Mouse (Mus musculus) heart, postnatal 0 days (tissue): Measurements from ENCODE around the gene Atg14. TPM values are rescaled to one million over a fixed set of nuclear protein-coding genes. Genes with fewer than 3 reads are reported as not detected.

Source experiments
- ATAC-seq: fragments of 200-750 bp; cut with Nextera tagmentation; 2 replicates; pipeline ENCODE4 v1.8.0; 2017; ENCODE audit warnings: low read depth, moderate number of reproducible peaks, moderate library complexity; ENCODE audit not compliant: insufficient read depth
- DNase-seq: peaks from one replicate; pipeline ENCODE4 v3.0.0-alpha.2; 2016; ENCODE audit warnings: low spot score
- H3K27ac ChIP-seq: fragments of 300-500 bp; sonication (generic); 2 replicates; pipeline ENCODE4 v1.5.1; 2014; ENCODE audit warnings: low read depth, mild to moderate bottlenecking
- H3K27me3 ChIP-seq: fragments of 300-500 bp; sonication (generic); 2 replicates; pipeline ENCODE4 v1.6.1; 2014; ENCODE audit warnings: low read length, mixed read lengths; ENCODE audit not compliant: control insufficient read depth, insufficient read depth
- H3K36me3 ChIP-seq: fragments of 300-500 bp; sonication (generic); replicated peaks from 2 replicates; pipeline ENCODE4 v1.6.1; 2014; ENCODE audit warnings: low read length, mixed read lengths; ENCODE audit not compliant: control insufficient read depth, insufficient read depth
- H3K4me1 ChIP-seq: fragments of 300-500 bp; sonication (generic); 2 replicates; pipeline ENCODE4 v1.6.1; 2014; ENCODE audit warnings: antibody characterized with exemption; ENCODE audit not compliant: control insufficient read depth, insufficient read depth
- H3K4me2 ChIP-seq: fragments of 300-500 bp; sonication (generic); 2 replicates; pipeline ENCODE4 v1.6.1; 2014; ENCODE audit warnings: low read depth, mild to moderate bottlenecking, low read length, moderate library complexity
- H3K4me3 ChIP-seq: fragments of 300-500 bp; sonication (generic); 2 replicates; pipeline ENCODE4 v1.5.1; 2014; ENCODE audit warnings: low read depth, low read length
- H3K9ac ChIP-seq: fragments of 300-500 bp; sonication (generic); replicated peaks from 2 replicates; pipeline ENCODE4 v1.6.1; 2014; ENCODE audit warnings: low read depth, low read length, mixed read lengths
- H3K9me3 ChIP-seq: fragments of 300-500 bp; sonication (generic); replicated peaks from 2 replicates; pipeline ENCODE4 v1.6.1; 2016; ENCODE audit warnings: low read length; ENCODE audit not compliant: control insufficient read depth
- CTCF ChIP-seq: IDR thresholded peaks from 2 replicates; pipeline ENCODE4 v1.5.1; 2016; ENCODE audit warnings: antibody characterized with exemption, control low read depth, low read depth
- EP300 ChIP-seq: IDR thresholded peaks from 2 replicates; pipeline ENCODE4 v1.6.1; 2016; ENCODE audit warnings: antibody characterized with exemption, low read depth
- WGBS: fragments of 180-500 bp; shearing (Covaris S2); extraction: QIAGEN DNeasy Blood & Tissue Kit; methylation state at CpG from one replicate; pipeline ENCODE4 v1.1.7; 2014; 5-methylcytosine and 5-hydroxymethylcytosine counted together
- polyA plus RNA-seq: library from polyadenylated mRNA; unstranded; fragments of >200 nt; fragmentation: Nextera tagmentation; extraction: Ambion mirVana; gene quantifications from 2 replicates; pipeline ENCODE4 v1.2.1, GENCODE M21; 2015
- total RNA-seq: library from RNA; depleted of rRNA; stranded (reverse); fragments of >200 nt; gene quantifications from 2 replicates; pipeline ENCODE4 v1.2.3, GENCODE M21; 2014; ENCODE audit warnings: low replicate concordance

Gene Atg14
- total and polyA plus RNA-seq, 2 experiments from 2014 or later: 1.3 to 11.8 TPM

DNA sequence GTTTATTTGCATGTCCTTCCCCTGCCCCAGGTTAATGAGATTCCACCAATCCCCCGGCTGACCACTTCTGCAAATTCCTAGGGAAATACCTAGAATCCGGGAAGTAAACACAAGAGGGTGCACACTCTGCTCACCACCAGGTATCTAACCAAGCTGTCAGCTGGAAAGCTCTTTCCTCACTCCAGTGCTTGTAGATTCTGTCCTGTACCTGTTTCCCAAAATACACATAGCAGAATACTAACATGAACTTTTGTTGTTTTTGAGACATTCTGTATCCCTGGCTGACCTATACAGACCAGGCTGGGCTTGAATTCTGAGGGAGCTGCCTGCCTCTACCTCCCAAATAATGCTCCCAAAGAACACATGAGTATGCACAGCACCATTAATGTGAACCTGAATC is 9.7 kb downstream of the Atg14 start:
- 86% methylated on average over 2 of the region's 2 CpGs for WGBS
- Histone ChIP-seq H3K9ac (no peak overlapping the region), H3K4me3 (no peak overlapping the region), H3K36me3 (0 out of 2 replicates have a peak, but pooled peaks cover 19% of the 10 kb centered on the region), H3K27ac (no peak overlapping the region), H3K27me3 (no peaks in the 10 kb centered on the region), H3K4me1 (no peaks in the 10 kb centered on the region), H3K4me2 (no peak overlapping the region), H3K9me3 (no peaks in the 10 kb centered on the region)
- DNase-seq (no peak), ATAC-seq (no peak)
- TF ChIP-seq CTCF: no peak
- TF ChIP-seq EP300: no peak

DNA sequence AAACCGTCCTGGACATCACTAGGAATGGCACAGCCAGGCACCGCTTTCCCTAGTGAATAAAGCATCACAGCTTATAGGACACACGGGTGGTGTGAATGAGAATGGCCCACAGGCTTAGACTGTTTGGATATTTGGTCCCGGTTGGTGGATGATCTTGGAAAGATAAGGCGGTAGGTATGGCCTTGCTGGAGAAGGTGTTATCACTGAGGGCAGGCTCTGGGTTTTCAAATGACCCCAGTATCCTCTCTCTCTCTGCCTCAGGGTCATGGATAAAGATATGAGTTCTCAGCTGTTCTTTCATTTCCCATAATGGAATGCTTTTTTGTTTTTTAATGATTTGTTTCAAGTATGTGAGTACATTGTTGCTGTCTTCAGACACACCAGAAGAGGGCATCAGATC is 15.2 kb downstream of the Atg14 start:
- H3K27me3 ChIP-seq: no peaks in the 10 kb centered on the region
- H3K4me1 ChIP-seq: no peaks in the 10 kb centered on the region
- H3K9ac ChIP-seq: no peak overlapping the region
- ATAC-seq (no peak), DNase-seq (no peak)
- no peak overlapping the region for H3K27ac ChIP-seq
- 90% methylated on average over 5 of the region's 5 CpGs for WGBS
- no peak overlapping the region for H3K4me2 ChIP-seq
- H3K36me3 ChIP-seq: peaks cover 57% of the 10 kb centered on the region
- no peaks in the 10 kb centered on the region for H3K9me3 ChIP-seq
- TF ChIP-seq EP300 (no peak), CTCF (no peak)
- no peak overlapping the region for H3K4me3 ChIP-seq

DNA sequence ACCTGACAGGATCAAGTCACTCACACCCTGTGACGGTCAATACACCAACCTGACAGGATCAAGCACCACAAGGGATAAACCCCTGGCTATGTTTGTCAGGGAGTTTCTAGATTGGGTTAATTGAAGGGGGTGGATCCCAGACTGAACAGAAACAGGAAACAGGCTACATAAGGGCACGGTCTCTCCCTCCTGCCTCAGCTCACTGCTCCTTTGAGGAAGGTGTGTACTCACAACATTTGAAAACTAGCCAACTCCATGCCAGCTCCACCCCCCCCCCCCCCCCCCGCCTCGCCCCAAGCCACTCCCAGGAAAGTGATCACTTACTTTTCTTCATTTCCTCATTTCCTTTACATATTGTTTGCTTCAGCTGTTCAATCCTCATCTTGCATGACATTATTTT is 16.2 kb downstream of the Atg14 start:
- no peak for ATAC-seq
- no peaks in the 10 kb centered on the region for H3K4me1 ChIP-seq
- H3K27me3 ChIP-seq: no peaks in the 10 kb centered on the region
- peaks cover 63% of the 10 kb centered on the region for H3K36me3 ChIP-seq
- WGBS: 78% methylated on average over 4 of the region's 4 CpGs
- no peak overlapping the region for H3K9ac ChIP-seq
- TF ChIP-seq CTCF (no peak), EP300 (no peak)
- H3K4me3 ChIP-seq: no peak overlapping the region
- DNase-seq: no peak
- H3K9me3 ChIP-seq: no peaks in the 10 kb centered on the region
- no peak overlapping the region for H3K27ac ChIP-seq
- no peak overlapping the region for H3K4me2 ChIP-seq

DNA sequence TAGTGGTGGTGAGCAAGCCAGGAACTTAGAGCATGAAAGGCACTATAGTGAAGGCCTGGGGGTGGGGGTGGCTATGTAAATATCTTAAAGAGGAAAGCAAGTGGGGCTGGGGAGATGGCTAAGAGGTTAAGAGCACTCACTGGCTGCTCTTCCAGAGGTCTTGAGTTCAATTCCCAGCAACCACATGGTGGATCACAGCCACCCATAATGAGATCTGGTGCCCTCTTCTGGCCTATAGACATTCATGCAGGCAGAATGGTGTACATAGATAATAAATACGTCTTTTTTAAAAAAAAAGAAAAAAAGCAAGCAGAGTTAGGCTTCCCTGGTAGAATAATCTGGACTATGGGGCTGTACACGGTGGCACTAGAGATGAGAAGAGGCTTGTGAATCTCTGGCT is 17.1 kb downstream of the Atg14 start:
- no peak overlapping the region for H3K9ac ChIP-seq
- H3K27ac ChIP-seq: no peak overlapping the region
- no peaks in the 10 kb centered on the region for H3K9me3 ChIP-seq
- H3K4me3 ChIP-seq: no peak overlapping the region
- ATAC-seq (no peak), DNase-seq (no peak)
- no peak overlapping the region for H3K4me2 ChIP-seq
- TF ChIP-seq CTCF: no peak
- no peak for TF ChIP-seq EP300
- H3K4me1 ChIP-seq: no peaks in the 10 kb centered on the region
- H3K27me3 ChIP-seq: no peaks in the 10 kb centered on the region
- 87% methylated on average over 2 of the region's 2 CpGs for WGBS
- peaks cover 71% of the 10 kb centered on the region for H3K36me3 ChIP-seq

DNA sequence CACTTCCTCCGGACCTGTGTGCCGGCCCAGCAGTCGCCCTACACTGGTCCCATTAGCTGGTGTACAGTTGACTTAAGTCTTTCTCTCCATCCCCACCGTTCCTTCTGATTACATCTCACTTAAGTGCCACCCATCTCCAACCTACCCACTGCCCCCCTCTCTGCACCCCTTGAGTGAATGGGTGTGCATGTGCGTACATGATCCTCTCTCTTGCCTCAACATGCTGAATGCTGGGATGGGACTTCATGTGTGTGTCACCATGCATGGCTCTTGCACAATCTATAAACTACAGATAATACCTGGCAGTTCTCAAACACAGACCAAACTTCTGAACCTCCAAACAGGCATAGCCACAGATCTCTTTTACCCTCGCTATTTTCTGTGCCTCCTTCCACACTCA is 18.8 kb downstream of the Atg14 start:
- DNase-seq (no peak), ATAC-seq (no peak)
- 96% methylated on average over 6 of the region's 6 CpGs for WGBS
- Histone ChIP-seq H3K9ac (no peak overlapping the region), H3K27me3 (no peaks in the 10 kb centered on the region), H3K27ac (no peak overlapping the region), H3K4me1 (no peaks in the 10 kb centered on the region), H3K36me3 (peaks cover 82% of the 10 kb centered on the region), H3K4me3 (no peak overlapping the region), H3K9me3 (no peaks in the 10 kb centered on the region), H3K4me2 (no peak overlapping the region)
- no peak for TF ChIP-seq EP300
- no peak for TF ChIP-seq CTCF

DNA sequence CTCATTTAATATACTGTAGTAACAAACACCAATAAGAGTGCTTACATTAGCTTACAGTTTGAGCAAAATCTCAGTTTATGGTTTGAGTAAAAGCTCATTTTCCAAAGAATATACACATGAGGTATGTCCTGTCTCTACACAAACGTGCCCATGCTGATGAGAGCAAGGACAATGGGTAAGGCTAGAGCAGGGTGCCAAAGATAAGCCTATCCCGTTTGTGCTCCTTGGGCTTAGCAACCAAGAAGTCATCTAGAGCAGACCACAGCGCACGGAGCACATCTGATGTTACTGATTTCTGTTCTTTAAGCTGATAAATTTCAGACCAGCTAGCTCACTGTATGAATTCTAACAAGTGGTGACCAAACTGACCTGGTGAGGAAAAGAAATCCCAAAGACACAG is 25.6 kb downstream of the Atg14 start:
- H3K36me3 ChIP-seq: peaks cover 86% of the 10 kb centered on the region

More for the DNA sequence above, 25.6 kb downstream of the Atg14 start:
- DNase-seq (no peak), ATAC-seq (no peak)
- H3K27me3 ChIP-seq: no peaks in the 10 kb centered on the region
- TF ChIP-seq EP300 (no peak), CTCF (no peak)
- WGBS: 83% methylated on average over 4 of the region's 4 CpGs
- H3K9ac ChIP-seq: no peak overlapping the region
- H3K4me2 ChIP-seq: no peak overlapping the region
- no peak overlapping the region for H3K4me3 ChIP-seq
- no peaks in the 10 kb centered on the region; the same call in 1 of the 2 replicates for H3K4me1 ChIP-seq
- no peaks in the 10 kb centered on the region for H3K9me3 ChIP-seq
- H3K27ac ChIP-seq: no peak overlapping the region
